Mouse (Mus musculus) neural tube, embryonic 11.5 days (tissue): ENCODE data around the gene Bcat1. TPM values are rescaled to one million over a fixed set of nuclear protein-coding genes. Genes with fewer than 3 reads are reported as not detected.

ENCODE experiments used
- ATAC-seq: fragments of 200-750 bp; cut with Nextera tagmentation; 2 replicates; pipeline ENCODE4 v1.8.0; 2017; ENCODE audit warnings: moderate number of reproducible peaks, mild to moderate bottlenecking, moderate TSS enrichment, moderate library complexity; ENCODE audit not compliant: insufficient read depth, low FRiP score, low TSS enrichment
- DNase-seq: peaks from one replicate; pipeline ENCODE4 v3.0.0-alpha.2; 2015; ENCODE audit warnings: low spot score
- H3K27ac ChIP-seq: fragments of 300-500 bp; sonication (generic); 2 replicates; pipeline ENCODE4 v1.5.1; 2014; ENCODE audit warnings: low read depth, mild to moderate bottlenecking, low read length
- H3K27me3 ChIP-seq: fragments of 300-500 bp; sonication (generic); 2 replicates; pipeline ENCODE4 v1.6.1; 2014; ENCODE audit warnings: mild to moderate bottlenecking, low read length, mixed read lengths; ENCODE audit not compliant: control insufficient read depth, insufficient read depth
- H3K36me3 ChIP-seq: fragments of 300-500 bp; sonication (generic); 2 replicates; pipeline ENCODE4 v1.6.1; 2014; ENCODE audit warnings: mild to moderate bottlenecking, low read length, moderate library complexity, mixed read lengths; ENCODE audit not compliant: control insufficient read depth, insufficient read depth
- H3K4me1 ChIP-seq: fragments of 300-500 bp; sonication (generic); 2 replicates; pipeline ENCODE4 v1.6.1; 2014; ENCODE audit warnings: low read length, mixed read lengths; ENCODE audit not compliant: control insufficient read depth, insufficient read depth
- H3K4me2 ChIP-seq: fragments of 300-500 bp; sonication (generic); 2 replicates; pipeline ENCODE4 v1.6.1; 2014; ENCODE audit warnings: low read depth, mild to moderate bottlenecking, moderate library complexity
- H3K4me3 ChIP-seq: fragments of 300-500 bp; sonication (generic); 2 replicates; pipeline ENCODE4 v1.5.1; 2014; ENCODE audit warnings: low read depth, low read length
- H3K9ac ChIP-seq: fragments of 300-500 bp; sonication (generic); 2 replicates; pipeline ENCODE4 v1.6.1; 2014; ENCODE audit warnings: mild to moderate bottlenecking, low read length
- H3K9me3 ChIP-seq: fragments of 300-500 bp; sonication (generic); 2 replicates; pipeline ENCODE4 v1.6.1; 2016; ENCODE audit warnings: low read length; ENCODE audit not compliant: control insufficient read depth
- WGBS: fragments of 180-500 bp; shearing (Covaris S2); extraction: QIAGEN DNeasy Blood & Tissue Kit; methylation state at CpG from one replicate; pipeline ENCODE4 v1.1.7; 2014; 5-methylcytosine and 5-hydroxymethylcytosine counted together
- polyA plus RNA-seq: library from polyadenylated mRNA; unstranded; fragments of >200 nt; fragmentation: Nextera tagmentation; extraction: Ambion mirVana; gene quantifications from 2 replicates; pipeline ENCODE4 v1.2.1, GENCODE M21; 2014

Bcat1 gene
- polyA plus RNA-seq, 1 experiment from 2014 or later: 114 TPM

DNA sequence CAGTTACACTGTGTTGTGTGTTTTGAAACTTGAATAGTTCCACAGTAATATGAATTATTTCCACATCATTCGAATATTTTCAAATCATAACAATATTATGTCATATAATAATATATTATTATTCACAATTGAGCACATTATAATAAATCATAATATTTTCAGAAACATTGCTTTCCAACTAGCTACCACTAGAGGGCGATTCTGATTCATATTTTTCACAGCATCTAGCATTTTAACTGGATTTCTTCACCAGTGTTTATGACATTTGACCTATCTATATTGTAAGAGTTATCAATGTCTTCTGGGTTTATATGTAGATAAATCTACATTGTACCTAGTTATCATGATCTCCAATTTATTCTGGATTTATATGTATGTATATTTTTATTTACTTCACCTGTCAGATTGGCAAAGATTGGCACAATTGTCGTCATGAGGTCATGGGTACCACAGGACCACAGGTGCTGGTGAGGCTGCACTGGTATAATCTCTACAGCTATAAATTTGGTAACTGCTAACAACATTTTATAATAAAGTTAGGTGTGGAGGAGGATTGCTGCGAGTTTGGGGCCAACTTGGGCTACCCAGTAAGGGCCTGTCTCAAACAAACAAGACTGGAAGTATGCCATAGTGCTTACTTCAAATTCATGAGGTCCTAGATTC is 12.6 kb upstream of the Bcat1 start:
- DNase-seq (no peak), ATAC-seq (no peak)
- Histone ChIP-seq H3K9me3 (no peaks in the 10 kb centered on the region), H3K4me1 (no peaks in the 10 kb centered on the region), H3K9ac (no peak overlapping the region), H3K36me3 (no peaks in the 10 kb centered on the region), H3K4me3 (no peak overlapping the region), H3K4me2 (no peak overlapping the region), H3K27me3 (no peaks in the 10 kb centered on the region), H3K27ac (no peak overlapping the region)
- 53% methylated on average over 4 of the region's 4 CpGs for WGBS

GRCm38 (mm10) chr6:145084343-145085117 is 8.5 kb upstream of the Bcat1 start:
- no peak overlapping the region for H3K27ac ChIP-seq
- 92% methylated on average over 8 of the region's 8 CpGs for WGBS
- no peak for DNase-seq
- H3K9ac ChIP-seq: no peak overlapping the region
- no peaks in the 10 kb centered on the region for H3K36me3 ChIP-seq
- H3K27me3 ChIP-seq: no peaks in the 10 kb centered on the region
- no peak for ATAC-seq
- H3K4me2 ChIP-seq: no peak overlapping the region
- no peaks in the 10 kb centered on the region for H3K4me1 ChIP-seq
- no peak overlapping the region for H3K4me3 ChIP-seq
- no peaks in the 10 kb centered on the region for H3K9me3 ChIP-seq

DNA sequence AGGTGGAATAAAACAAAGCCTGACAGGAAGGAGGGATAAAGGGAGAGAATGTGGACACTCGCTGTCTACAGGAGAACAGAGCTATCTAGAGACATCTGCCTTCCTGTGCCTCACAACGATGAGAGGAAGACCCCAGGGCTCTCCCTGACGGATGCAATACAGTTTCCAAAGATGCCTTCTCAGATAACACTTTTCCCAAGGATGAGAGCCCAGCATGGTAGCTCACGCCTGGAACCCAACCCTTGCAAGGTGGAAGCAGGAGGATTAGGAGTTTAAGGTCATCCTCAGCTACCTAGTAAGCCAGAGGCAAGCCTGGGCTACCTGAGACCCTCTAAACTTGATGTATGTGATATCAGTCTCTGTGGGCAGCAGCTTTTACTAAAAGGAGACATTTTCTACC is 5.7 kb upstream of the Bcat1 start:
- H3K27ac ChIP-seq: no peak overlapping the region
- H3K9ac ChIP-seq: no peak overlapping the region
- no peak overlapping the region for H3K4me2 ChIP-seq
- WGBS: 85% methylated on average over 4 of the region's 4 CpGs
- H3K27me3 ChIP-seq: no peaks in the 10 kb centered on the region
- no peaks in the 10 kb centered on the region for H3K36me3 ChIP-seq
- no peak for DNase-seq
- H3K4me1 ChIP-seq: no peaks in the 10 kb centered on the region
- no peak overlapping the region for H3K4me3 ChIP-seq
- no peak for ATAC-seq
- no peaks in the 10 kb centered on the region for H3K9me3 ChIP-seq

GRCm38 (mm10) chr6:145079087-145079759 is 3.2 kb upstream of the Bcat1 start:
- H3K9me3 ChIP-seq: no peaks in the 10 kb centered on the region
- H3K4me3 ChIP-seq: no peak overlapping the region
- DNase-seq: no peak
- H3K27me3 ChIP-seq: no peaks in the 10 kb centered on the region
- 71% methylated on average over 8 of the region's 9 CpGs for WGBS
- H3K4me1 ChIP-seq: no peaks in the 10 kb centered on the region
- H3K9ac ChIP-seq: no peak overlapping the region
- no peak for ATAC-seq
- H3K4me2 ChIP-seq: no peak overlapping the region
- H3K36me3 ChIP-seq: no peaks in the 10 kb centered on the region
- no peak overlapping the region for H3K27ac ChIP-seq

- peak; percentile 32 for DNase-seq
- Histone ChIP-seq H3K27me3 (no peaks in the 10 kb centered on the region), H3K27ac (no peak overlapping the region), H3K36me3 (no peaks in the 10 kb centered on the region), H3K9ac (peak overlapping the region; percentile 71), H3K4me2 (peak overlapping the region; percentile 78), H3K4me3 (peak overlapping the region; percentile 49; the same call in 1 of the 2 replicates), H3K4me1 (no peaks in the 10 kb centered on the region), H3K9me3 (no peaks in the 10 kb centered on the region)
- peak; percentile 7; the same call in 1 of the 2 replicates for ATAC-seq
- WGBS: 9% methylated on average over 9 of the region's 9 CpGs
Observed at GRCm38 (mm10) chr6:145076286-145076685, 302 bp upstream of the Bcat1 start.

- ATAC-seq (peak; percentile 3; the same call in 1 of the 2 replicates), DNase-seq (peak; percentile 65)
- no peaks in the 10 kb centered on the region for H3K27me3 ChIP-seq
- H3K27ac ChIP-seq: no peak overlapping the region
- peak overlapping the region; percentile 71 for H3K9ac ChIP-seq
- H3K4me3 ChIP-seq: peak overlapping the region; percentile 49
- no peaks in the 10 kb centered on the region for H3K9me3 ChIP-seq
- no peaks in the 10 kb centered on the region for H3K4me1 ChIP-seq
- under 1% methylated on average over 20 of the region's 20 CpGs for WGBS
- peak overlapping the region; percentile 78 for H3K4me2 ChIP-seq
- no peaks in the 10 kb centered on the region for H3K36me3 ChIP-seq
Observed at GRCm38 (mm10) chr6:145075088-145075547, 866 bp downstream of the Bcat1 start.

DNA sequence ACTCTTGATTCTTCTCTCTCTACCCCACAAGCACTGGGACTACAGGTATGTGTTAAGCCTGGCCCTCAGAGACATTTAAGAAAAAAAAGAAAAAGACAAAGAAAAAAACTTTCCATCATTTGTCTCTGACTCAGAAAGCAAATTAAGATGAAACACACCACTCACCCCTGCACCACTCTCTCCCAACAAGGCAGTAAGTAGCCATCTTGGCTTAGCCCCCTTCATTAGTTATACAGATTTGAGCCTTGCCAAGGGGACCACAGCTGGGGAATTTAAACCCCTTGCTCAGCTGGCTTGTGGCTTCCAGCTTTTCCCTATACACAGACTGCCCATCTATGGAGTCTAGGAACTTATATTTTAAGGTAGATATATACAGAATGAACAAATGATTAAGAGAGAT is 1.5 kb downstream of the Bcat1 start:
- Histone ChIP-seq H3K4me1 (no peaks in the 10 kb centered on the region), H3K4me3 (no peak overlapping the region), H3K9me3 (no peaks in the 10 kb centered on the region), H3K27me3 (no peaks in the 10 kb centered on the region), H3K4me2 (peak overlapping the region; percentile 1; the same call in 1 of the 2 replicates), H3K36me3 (no peaks in the 10 kb centered on the region), H3K27ac (no peak overlapping the region), H3K9ac (no peak overlapping the region)
- no peak for ATAC-seq
- DNase-seq: no peak

DNA sequence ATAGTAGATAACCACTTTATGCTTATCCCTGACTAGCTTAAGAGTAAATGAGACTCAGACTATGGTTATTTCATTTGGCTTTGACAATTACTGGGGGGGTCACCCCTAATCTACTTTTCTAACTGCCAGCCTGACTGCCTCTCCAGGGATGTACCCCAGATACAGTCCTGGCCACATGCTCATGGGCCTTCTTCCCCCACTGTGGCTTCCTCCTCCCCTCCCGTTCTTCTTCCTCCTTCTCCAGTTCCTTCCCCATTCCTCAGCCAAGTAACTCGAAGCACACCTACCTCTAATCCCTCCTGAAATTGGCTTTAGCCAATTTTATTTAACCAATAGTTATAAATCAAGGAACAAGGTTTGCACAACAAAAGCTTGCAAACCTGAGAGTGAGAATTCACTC is 6.1 kb downstream of the Bcat1 start:
- WGBS: 87% methylated on average over 2 of the region's 2 CpGs

More for the DNA sequence above, 6.1 kb downstream of the Bcat1 start:
- ATAC-seq (no peak), DNase-seq (no peak)
- Histone ChIP-seq H3K9ac (no peak overlapping the region), H3K4me3 (no peak overlapping the region), H3K36me3 (no peaks in the 10 kb centered on the region), H3K27me3 (no peaks in the 10 kb centered on the region), H3K4me2 (no peak overlapping the region), H3K9me3 (no peaks in the 10 kb centered on the region), H3K4me1 (no peaks in the 10 kb centered on the region), H3K27ac (no peak overlapping the region)
